Mouse (Mus musculus) CH12.LX (cell line): ENCODE measurements around the gene Fam178b. TPM values are rescaled to one million over a fixed set of nuclear protein-coding genes. Genes with fewer than 3 reads are reported as not detected.

Source experiments
- DNase-seq: peaks from one replicate; pipeline ENCODE4 v3.0.0-alpha.2; 2013; ENCODE audit errors: extremely low read depth
- H3K27ac ChIP-seq: 2 replicates; pipeline ENCODE4 v1.5.1; 2012; ENCODE audit warnings: low read depth, mild to moderate bottlenecking, control low read depth, moderate library complexity; ENCODE audit not compliant: insufficient read depth
- H3K27me3 ChIP-seq: replicated peaks from 2 replicates; pipeline ENCODE3; 2012; ENCODE audit warnings: inconsistent platforms
- H3K36me3 ChIP-seq, 2 experiments: replicated peaks in 1 of 2; 2 replicates each; pipeline versions ENCODE3 to v1.6.1; 2012; ENCODE audit warnings: inconsistent platforms in 1 of 2, low read length in 1 of 2, mild to moderate bottlenecking in 1 of 2, mixed read lengths in 1 of 2, moderate library complexity in 1 of 2; ENCODE audit not compliant: control insufficient read depth in 1 of 2, insufficient read depth in 1 of 2
- H3K4me1 ChIP-seq, 2 experiments: 2 replicates each; pipeline ENCODE4 v1.6.1; 2012; ENCODE audit warnings: inconsistent platforms in 1 of 2, moderate library complexity in 1 of 2; ENCODE audit not compliant: insufficient read depth in 2 of 2, control insufficient read depth in 1 of 2
- H3K4me2 ChIP-seq: 2 replicates; pipeline ENCODE4 v1.6.1; 2012; ENCODE audit warnings: low read depth, mild to moderate bottlenecking, control low read depth; ENCODE audit not compliant: poor library complexity, insufficient read depth, severe bottlenecking
- H3K4me3 ChIP-seq, 3 experiments: fragments of 150-350 bp in 1 of 3; sonication (generic) in 1 of 3; replicated peaks in 1 of 3; 2 replicates each; pipeline versions ENCODE3 to v1.5.1; 2011 to 2012; ENCODE audit warnings: low read depth in 2 of 3, low read length in 2 of 3, mild to moderate bottlenecking in 2 of 3, moderate library complexity in 2 of 3, control low read depth in 1 of 3, improper control_type of control experiment in 1 of 3, inconsistent platforms in 1 of 3, mixed read lengths in 1 of 3; ENCODE audit not compliant: poor library complexity in 1 of 3
- H3K79me2 ChIP-seq: replicated peaks from 2 replicates; pipeline ENCODE4 v1.6.1; 2012; ENCODE audit warnings: mild to moderate bottlenecking, moderate library complexity; ENCODE audit not compliant: control insufficient read depth, poor library complexity, insufficient read depth, severe bottlenecking; ENCODE audit errors: extremely low read depth
- H3K9ac ChIP-seq: 2 replicates; pipeline ENCODE4 v1.6.1; 2012; ENCODE audit warnings: low read depth, mild to moderate bottlenecking, control low read depth, moderate library complexity; ENCODE audit not compliant: insufficient read depth
- H3K9me3 ChIP-seq: replicated peaks from 2 replicates; pipeline ENCODE3; 2012; ENCODE audit warnings: low read length, inconsistent platforms, mixed read lengths
- BHLHE40 ChIP-seq: IDR thresholded peaks from 2 replicates; pipeline ENCODE4 v1.6.1; 2011; ENCODE audit warnings: mild to moderate bottlenecking, low read depth, low read length, improper control_type of control experiment
- CHD1 ChIP-seq: IDR thresholded peaks from 2 replicates; pipeline ENCODE4 v1.6.1; 2012; ENCODE audit warnings: low read depth, low read length, improper control_type of control experiment, inconsistent platforms
- CTCF ChIP-seq, 2 experiments: IDR thresholded peaks in 1 of 2; conservative IDR thresholded peaks in 1 of 2; 2 replicates each; pipeline ENCODE4 v1.5.1; 2011 to 2012; ENCODE audit warnings: low read depth in 2 of 2, low read length in 2 of 2, improper control_type of control experiment in 1 of 2, inconsistent platforms in 1 of 2, mild to moderate bottlenecking in 1 of 2, moderate library complexity in 1 of 2
- E2F4 ChIP-seq: IDR thresholded peaks from 2 replicates; pipeline ENCODE4 v1.6.1; 2011; ENCODE audit warnings: low read depth, low read length, improper control_type of control experiment; ENCODE audit not compliant: insufficient replicate concordance
- ELF1 ChIP-seq: IDR thresholded peaks from 2 replicates; pipeline ENCODE4 v1.6.1; 2014; ENCODE audit warnings: low read depth, mild to moderate bottlenecking, inconsistent platforms, low read length, improper control_type of control experiment
- EP300 ChIP-seq: IDR thresholded peaks from 2 replicates; pipeline ENCODE4 v1.6.1; 2011; ENCODE audit warnings: low read length, improper control_type of control experiment
- IRF4 ChIP-seq: IDR thresholded peaks from 2 replicates; pipeline ENCODE4 v1.6.1; 2014; ENCODE audit warnings: low read depth, mild to moderate bottlenecking, inconsistent platforms, low read length, improper control_type of control experiment
- JUN ChIP-seq: IDR thresholded peaks from 2 replicates; pipeline ENCODE4 v1.6.1; 2011; ENCODE audit warnings: low read depth, mild to moderate bottlenecking, low read length, improper control_type of control experiment, moderate library complexity; ENCODE audit not compliant: insufficient read depth
- MAFK ChIP-seq: IDR thresholded peaks from 2 replicates; pipeline ENCODE4 v1.6.1; 2011; ENCODE audit warnings: low read length, improper control_type of control experiment; ENCODE audit not compliant: insufficient replicate concordance
- MAZ ChIP-seq: IDR thresholded peaks from 2 replicates; pipeline ENCODE4 v1.6.1; 2012; ENCODE audit warnings: low read depth, mild to moderate bottlenecking, inconsistent platforms, low read length, improper control_type of control experiment, moderate library complexity
- MEF2A ChIP-seq: IDR thresholded peaks from 2 replicates; pipeline ENCODE4 v1.6.1; 2014; ENCODE audit warnings: low read depth, mild to moderate bottlenecking, inconsistent platforms, low read length, improper control_type of control experiment, borderline replicate concordance
- MXI1 ChIP-seq: IDR thresholded peaks from 2 replicates; pipeline ENCODE4 v1.6.1; 2011; ENCODE audit warnings: mild to moderate bottlenecking, low read depth, low read length, improper control_type of control experiment
- MYC ChIP-seq: IDR thresholded peaks from 2 replicates; pipeline ENCODE4 v1.6.1; 2011; ENCODE audit warnings: low read depth, mild to moderate bottlenecking, improper control_type of control experiment, low read length
- NELFE ChIP-seq: IDR thresholded peaks from 2 replicates; pipeline ENCODE4 v1.6.1; 2011; ENCODE audit warnings: low read depth, low read length, improper control_type of control experiment
- NRF1 ChIP-seq: IDR thresholded peaks from 2 replicates; pipeline ENCODE4 v1.6.1; 2014; ENCODE audit warnings: low read depth, mild to moderate bottlenecking, inconsistent platforms, low read length, improper control_type of control experiment, moderate library complexity
- PAX5 ChIP-seq: IDR thresholded peaks from 2 replicates; pipeline ENCODE4 v1.6.1; 2012; ENCODE audit warnings: low read length, inconsistent platforms, mixed read lengths
- RAD21 ChIP-seq: IDR thresholded peaks from 2 replicates; pipeline ENCODE4 v1.6.1; 2011; ENCODE audit warnings: low read depth, mild to moderate bottlenecking, low read length, improper control_type of control experiment, moderate library complexity
- RCOR1 ChIP-seq: conservative IDR thresholded peaks from 2 replicates; pipeline ENCODE4 v1.6.1; 2012; ENCODE audit warnings: low read depth, mild to moderate bottlenecking, inconsistent platforms, low read length, improper control_type of control experiment
- TCF12 ChIP-seq: IDR thresholded peaks from 2 replicates; pipeline ENCODE4 v1.6.1; 2014; ENCODE audit warnings: low read depth, mild to moderate bottlenecking, inconsistent platforms, low read length, improper control_type of control experiment
- UBTF ChIP-seq: IDR thresholded peaks from 2 replicates; pipeline ENCODE4 v1.6.1; 2012; ENCODE audit warnings: low read depth, mild to moderate bottlenecking, inconsistent platforms, low read length, improper control_type of control experiment, moderate library complexity
- USF1 ChIP-seq: IDR thresholded peaks from 2 replicates; pipeline ENCODE4 v1.6.1; 2014; ENCODE audit warnings: low read depth, mild to moderate bottlenecking, inconsistent platforms, low read length, improper control_type of control experiment
- USF2 ChIP-seq: conservative IDR thresholded peaks from 2 replicates; pipeline ENCODE4 v1.6.1; 2011; ENCODE audit warnings: low read depth, low read length, improper control_type of control experiment
- ZC3H11A ChIP-seq: IDR thresholded peaks from 2 replicates; pipeline ENCODE4 v1.6.1; 2012; ENCODE audit warnings: low read depth, mild to moderate bottlenecking, inconsistent platforms, low read length, improper control_type of control experiment
- ZKSCAN1 ChIP-seq: IDR thresholded peaks from 2 replicates; pipeline ENCODE4 v1.6.1; 2012; ENCODE audit warnings: low read depth, inconsistent platforms, low read length, improper control_type of control experiment, borderline replicate concordance
- ZNF384 ChIP-seq: IDR thresholded peaks from 2 replicates; pipeline ENCODE4 v1.6.1; 2012; ENCODE audit warnings: low read depth, low read length, improper control_type of control experiment, inconsistent platforms
- dilution Hi-C: fragments of 300-500 bp; cut with MboI; formaldehyde crosslinking; loops from 2 replicates; pipeline ENCODE4 v1.14.3; 2020; ENCODE audit warnings: low sequenced_read_pairs; ENCODE audit not compliant: extremely low pct_unique_long_range_greater_than_20kb, extremely low pct_ligation_motif_present
- in situ Hi-C: fragments of 300-500 bp; cut with MboI; formaldehyde crosslinking; loops from 3 replicates; pipeline ENCODE4 v1.14.3; 2019; ENCODE audit warnings: low sequenced_read_pairs, low pct_ligation_motif_present, low pct_unique_long_range_greater_than_20kb, mixed read lengths
- polyA plus RNA-seq: library from polyadenylated mRNA; unstranded; fragments of >175 nt; gene quantifications from 2 replicates; pipeline ENCODE4 v1.2.1, GENCODE M21; 2012; ENCODE audit warnings: low read depth; ENCODE audit not compliant: insufficient read length
- total RNA-seq, 2 experiments: library from RNA; depleted of rRNA; stranded (reverse); fragments of 300-350 nt in 1 of 2; fragments of >200 nt in 1 of 2; gene quantifications; 2 replicates each; pipeline ENCODE4 v1.2.3; 2012 to 2014

The Fam178b gene
- total and polyA plus RNA-seq, 3 experiments = 0.50 TPM; not detected in 2

DNA sequence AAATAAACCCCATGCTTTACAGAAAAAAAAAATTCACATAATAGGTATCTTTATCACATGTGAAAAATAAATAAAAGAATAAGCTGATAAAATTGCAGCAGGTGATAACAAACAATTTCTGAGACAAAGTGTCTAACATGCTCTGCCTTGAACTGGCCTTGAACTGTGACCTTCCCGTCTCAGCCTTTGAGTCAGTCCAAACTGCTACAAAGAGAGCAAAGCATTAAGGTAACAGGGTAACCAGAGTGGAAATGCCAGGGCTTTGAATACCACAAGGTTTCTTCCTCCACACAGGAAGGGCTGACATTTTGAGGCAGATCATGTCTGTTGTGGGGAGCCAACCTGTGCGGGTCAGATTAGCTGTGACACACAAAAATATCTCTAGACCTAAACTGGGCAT is 137.6 kb downstream of the Fam178b start:
- DNase-seq = no peak
- in situ Hi-C loops (no loop called here), dilution Hi-C loops (no loop called here)
- Histone ChIP-seq H3K4me2 (peak overlapping the region; percentile 22; the same call in 1 of the 2 replicates), H3K27me3 (no peaks in the 10 kb centered on the region), H3K79me2 (no peaks in the 10 kb centered on the region), H3K9me3 (no peaks in the 10 kb centered on the region), H3K27ac (no peak overlapping the region), H3K4me3 (no peak overlapping the region), H3K4me1 (peaks cover 2 to 10% of the 10 kb centered on the region in 2 experiments; a peak in 3 of 4 replicates), H3K36me3 (peaks cover 34 to 55% of the 10 kb centered on the region in 2 experiments), H3K9ac (no peak overlapping the region)
- TF ChIP-seq MAFK (no peak), EP300 (no peak), CHD1 (no peak), ELF1 (no peak), USF1 (no peak), E2F4 (no peak), MXI1 (no peak), RAD21 (no peak), ZKSCAN1 (no peak), JUN (no peak), CTCF (conservative IDR thresholded peaks at IDR 0.05 in 1 of 2, IDR thresholded peaks at IDR 0.05 in 1 of 2; ENCODE audit: low read depth in 2 of 2, low read length in 2 of 2) (no peak), USF2 (no peak), ZNF384 (no peak)

DNA sequence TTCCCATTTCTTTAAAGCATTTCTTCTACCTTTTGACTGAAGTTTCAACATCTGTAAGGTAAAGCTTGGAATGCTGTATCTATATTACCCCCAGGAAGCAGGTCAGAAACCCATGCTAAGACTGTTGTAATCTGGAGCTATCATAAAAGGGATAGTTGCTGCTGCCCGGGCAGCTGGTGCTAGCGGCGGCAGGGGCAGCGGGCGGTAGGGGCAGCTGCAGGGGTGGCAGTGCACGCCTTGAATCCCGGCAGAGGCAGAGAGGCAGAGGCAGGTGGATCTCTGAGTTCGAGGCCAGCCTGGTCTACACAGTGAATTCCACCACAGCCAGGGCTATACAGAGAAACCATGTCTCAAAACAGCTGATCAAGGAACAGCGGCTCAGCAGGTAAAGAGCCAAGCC is 140.1 kb downstream of the Fam178b start:
- H3K79me2 ChIP-seq = no peaks in the 10 kb centered on the region
- H3K27ac ChIP-seq = no peak overlapping the region
- dilution Hi-C loops (no loop called here), in situ Hi-C loops (no loop called here)
- H3K36me3 ChIP-seq = peaks cover 42 to 62% of the 10 kb centered on the region in 2 experiments
- no peak overlapping the region for H3K9ac ChIP-seq
- H3K4me1 ChIP-seq = peaks cover 2 to 10% of the 10 kb centered on the region in 2 experiments; a peak in 3 of 4 replicates
- no peaks in the 10 kb centered on the region for H3K9me3 ChIP-seq
- no peaks in the 10 kb centered on the region for H3K27me3 ChIP-seq
- DNase-seq = no peak
- no peak overlapping the region for H3K4me2 ChIP-seq
- no peak overlapping the region for H3K4me3 ChIP-seq
- no peak for TF ChIP-seq CTCF (conservative IDR thresholded peaks at IDR 0.05 in 1 of 2, IDR thresholded peaks at IDR 0.05 in 1 of 2; ENCODE audit: low read depth in 2 of 2, low read length in 2 of 2)
- TF ChIP-seq EP300 = no peak
- TF ChIP-seq NRF1 = no peak
- TF ChIP-seq BHLHE40 = no peak
- no peak for TF ChIP-seq MEF2A
- TF ChIP-seq USF2 = no peak
- no peak for TF ChIP-seq UBTF
- TF ChIP-seq E2F4 = no peak
- TF ChIP-seq IRF4 = no peak
- TF ChIP-seq NELFE = no peak
- TF ChIP-seq ELF1 = no peak
- no peak for TF ChIP-seq ZC3H11A
- TF ChIP-seq TCF12 = no peak
- no peak for TF ChIP-seq PAX5
- TF ChIP-seq MYC = no peak
- TF ChIP-seq ZNF384 = no peak
- no peak for TF ChIP-seq MAZ
- no peak for TF ChIP-seq RCOR1
